Mouse (Mus musculus) hindbrain, embryonic 16.5 days (tissue): Measurements from ENCODE around the gene Pygo2. TPM values are rescaled to one million over a fixed set of nuclear protein-coding genes. Genes with fewer than 3 reads are reported as not detected.

Experiments used
- ATAC-seq: fragments of 200-750 bp; cut with Nextera tagmentation; 2 replicates; pipeline ENCODE4 v1.8.0; 2017; ENCODE audit warnings: moderate TSS enrichment, moderate library complexity
- H3K27ac ChIP-seq: fragments of 300-500 bp; sonication (generic); 2 replicates; pipeline ENCODE4 v1.5.1; 2014; ENCODE audit warnings: low read depth, mild to moderate bottlenecking, control low read depth, low read length, moderate library complexity
- H3K27me3 ChIP-seq: fragments of 300-500 bp; sonication (generic); replicated peaks from 2 replicates; pipeline ENCODE4 v1.6.1; 2014; ENCODE audit warnings: low read length; ENCODE audit not compliant: control insufficient read depth, insufficient read depth
- H3K36me3 ChIP-seq: fragments of 300-500 bp; sonication (generic); 2 replicates; pipeline ENCODE4 v1.6.1; 2014; ENCODE audit warnings: mild to moderate bottlenecking, low read length, moderate library complexity, mixed read lengths; ENCODE audit not compliant: control insufficient read depth, insufficient read depth
- H3K4me1 ChIP-seq: fragments of 300-500 bp; sonication (generic); 2 replicates; pipeline ENCODE4 v1.6.1; 2014; ENCODE audit warnings: low read depth, low read length; ENCODE audit not compliant: control insufficient read depth, insufficient read depth
- H3K4me2 ChIP-seq: fragments of 300-500 bp; sonication (generic); 2 replicates; pipeline ENCODE4 v1.6.1; 2014; ENCODE audit warnings: mild to moderate bottlenecking, low read length, control low read depth, moderate library complexity
- H3K4me3 ChIP-seq: fragments of 300-500 bp; sonication (generic); 2 replicates; pipeline ENCODE4 v1.5.1; 2014; ENCODE audit warnings: mild to moderate bottlenecking, low read length, control low read depth, moderate library complexity
- H3K9ac ChIP-seq: fragments of 300-500 bp; sonication (generic); 2 replicates; pipeline ENCODE4 v1.6.1; 2014; ENCODE audit warnings: low read depth, mild to moderate bottlenecking, control low read depth, low read length, moderate library complexity
- H3K9me3 ChIP-seq: fragments of 300-500 bp; sonication (generic); 2 replicates; pipeline ENCODE4 v1.6.1; 2014; ENCODE audit warnings: mild to moderate bottlenecking, low read length, moderate library complexity; ENCODE audit not compliant: control insufficient read depth
- WGBS: fragments of 180-500 bp; shearing (Covaris S2); extraction: QIAGEN DNeasy Blood & Tissue Kit; methylation state at CpG from one replicate; pipeline ENCODE4 v1.1.7; 2014; 5-methylcytosine and 5-hydroxymethylcytosine counted together
- polyA plus RNA-seq: library from polyadenylated mRNA; unstranded; fragments of >200 nt; fragmentation: Nextera tagmentation; extraction: Ambion mirVana; gene quantifications from 2 replicates; pipeline ENCODE4 v1.2.1, GENCODE M21; 2015

The Pygo2 gene
- polyA plus RNA-seq, 1 experiment from 2014 or later, result 34.1 TPM

DNA sequence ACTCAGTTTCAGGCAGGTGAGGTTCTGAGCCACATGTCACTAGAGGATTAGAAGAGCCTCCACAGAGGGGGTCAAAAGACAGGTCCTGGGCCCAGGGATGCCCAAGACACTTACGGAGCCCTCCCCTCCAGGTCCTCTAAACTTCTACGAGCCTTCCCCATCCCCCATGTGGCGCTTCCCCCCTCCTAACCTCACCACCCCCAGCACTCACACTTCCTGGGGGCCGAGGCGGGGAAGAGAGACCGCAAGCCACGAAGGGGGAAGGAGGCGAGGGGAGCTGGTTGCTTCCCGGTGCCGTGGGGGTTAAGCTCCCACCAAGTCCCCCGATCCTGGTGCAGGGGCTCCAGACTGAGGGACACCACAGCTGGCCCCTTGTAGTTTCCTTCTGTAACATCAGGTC, 44.6 kb upstream of the Pygo2 start:
- Histone ChIP-seq H3K4me1 (peaks cover 3% of the 10 kb centered on the region), H3K36me3 (no peaks in the 10 kb centered on the region), H3K27me3 (no peaks in the 10 kb centered on the region), H3K27ac (no peak overlapping the region), H3K9me3 (no peaks in the 10 kb centered on the region), H3K4me2 (no peak overlapping the region), H3K4me3 (no peak overlapping the region), H3K9ac (no peak overlapping the region)
- 56% methylated on average over 11 of the region's 11 CpGs for WGBS
- ATAC-seq, result no peak

DNA sequence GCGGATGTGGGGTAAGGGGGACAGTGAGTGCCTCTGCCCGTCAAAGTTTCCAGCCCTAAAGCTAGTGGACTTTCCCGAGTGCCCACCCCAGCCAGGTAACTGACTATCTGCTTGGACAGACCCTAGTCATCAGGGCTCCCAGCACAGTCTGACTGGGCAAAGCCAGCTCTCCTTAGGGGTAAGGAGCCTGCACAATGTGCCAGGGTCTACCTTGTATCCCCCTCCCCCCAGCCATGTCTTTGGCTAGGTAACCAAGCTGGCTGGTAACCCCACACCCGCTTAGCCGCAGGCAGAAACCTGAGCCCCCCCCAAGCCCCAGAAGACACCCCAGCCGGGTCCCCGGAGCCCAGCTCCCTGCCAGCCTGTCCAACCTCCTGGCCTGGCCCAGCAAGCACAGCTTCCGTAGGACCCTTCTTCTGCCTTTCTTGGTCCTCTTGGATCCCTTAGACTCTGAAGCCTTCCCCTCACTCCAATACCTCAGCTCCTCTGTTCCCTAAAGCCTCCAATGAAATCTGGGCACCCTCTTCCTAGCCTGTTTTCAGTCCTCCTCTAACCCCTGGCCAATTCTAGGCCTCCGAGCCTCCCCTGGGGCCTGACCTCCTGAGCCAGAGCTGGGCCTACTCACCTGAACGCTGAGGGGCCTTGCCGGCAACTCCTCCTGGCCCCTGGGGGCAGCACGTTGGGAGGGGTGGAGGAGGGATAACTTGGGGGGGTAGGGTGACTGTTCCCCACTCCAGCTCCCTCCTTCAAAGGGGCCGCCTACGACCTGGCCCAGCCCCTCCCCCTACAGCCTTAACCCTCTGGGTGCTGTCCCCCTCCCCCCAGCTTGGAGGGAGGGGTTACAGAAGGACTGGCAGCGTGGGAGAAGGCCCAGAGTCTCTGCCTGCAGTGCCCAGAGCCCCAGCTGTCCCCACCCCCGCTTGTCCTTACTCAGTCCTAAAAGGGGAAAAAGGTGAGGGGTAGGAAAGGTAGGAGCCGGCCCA, 43.3 kb upstream of the Pygo2 start:
- ATAC-seq, result no peak
- Histone ChIP-seq H3K4me1 (peaks cover 14% of the 10 kb centered on the region), H3K9ac (no peak overlapping the region), H3K9me3 (no peaks in the 10 kb centered on the region), H3K4me3 (no peak overlapping the region), H3K4me2 (no peak overlapping the region), H3K36me3 (no peaks in the 10 kb centered on the region), H3K27ac (no peak overlapping the region), H3K27me3 (no peaks in the 10 kb centered on the region)
- 60% methylated on average over 17 of the region's 17 CpGs for WGBS

DNA sequence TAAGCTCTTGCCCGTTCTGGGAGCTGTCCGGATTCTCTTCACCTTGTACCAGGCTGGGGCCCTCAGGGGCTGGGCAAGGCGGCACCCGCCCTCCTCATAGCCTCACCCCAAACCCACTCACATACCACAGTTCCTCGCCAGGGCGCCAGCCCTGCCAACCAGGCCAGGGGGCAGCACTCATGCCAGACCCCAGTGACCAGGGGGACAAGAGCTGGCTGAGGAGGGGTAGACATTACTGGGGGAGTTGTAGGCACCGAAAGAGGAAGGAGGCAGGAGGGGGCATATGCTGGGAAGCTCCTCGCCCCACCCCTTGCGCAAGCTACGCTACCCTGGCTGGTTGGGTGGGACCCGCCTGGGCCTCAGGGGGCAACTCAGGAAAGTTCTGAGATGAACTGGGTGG, 42.4 kb upstream of the Pygo2 start:
- H3K36me3 ChIP-seq, result no peaks in the 10 kb centered on the region
- H3K9me3 ChIP-seq, result no peaks in the 10 kb centered on the region
- peaks cover 23% of the 10 kb centered on the region for H3K4me1 ChIP-seq
- no peak for ATAC-seq
- no peak overlapping the region for H3K4me2 ChIP-seq
- 75% methylated on average over 11 of the region's 11 CpGs for WGBS
- H3K27ac ChIP-seq, result no peak overlapping the region
- no peaks in the 10 kb centered on the region for H3K27me3 ChIP-seq
- H3K4me3 ChIP-seq, result no peak overlapping the region
- H3K9ac ChIP-seq, result no peak overlapping the region; the same call in 1 of the 2 replicates

DNA sequence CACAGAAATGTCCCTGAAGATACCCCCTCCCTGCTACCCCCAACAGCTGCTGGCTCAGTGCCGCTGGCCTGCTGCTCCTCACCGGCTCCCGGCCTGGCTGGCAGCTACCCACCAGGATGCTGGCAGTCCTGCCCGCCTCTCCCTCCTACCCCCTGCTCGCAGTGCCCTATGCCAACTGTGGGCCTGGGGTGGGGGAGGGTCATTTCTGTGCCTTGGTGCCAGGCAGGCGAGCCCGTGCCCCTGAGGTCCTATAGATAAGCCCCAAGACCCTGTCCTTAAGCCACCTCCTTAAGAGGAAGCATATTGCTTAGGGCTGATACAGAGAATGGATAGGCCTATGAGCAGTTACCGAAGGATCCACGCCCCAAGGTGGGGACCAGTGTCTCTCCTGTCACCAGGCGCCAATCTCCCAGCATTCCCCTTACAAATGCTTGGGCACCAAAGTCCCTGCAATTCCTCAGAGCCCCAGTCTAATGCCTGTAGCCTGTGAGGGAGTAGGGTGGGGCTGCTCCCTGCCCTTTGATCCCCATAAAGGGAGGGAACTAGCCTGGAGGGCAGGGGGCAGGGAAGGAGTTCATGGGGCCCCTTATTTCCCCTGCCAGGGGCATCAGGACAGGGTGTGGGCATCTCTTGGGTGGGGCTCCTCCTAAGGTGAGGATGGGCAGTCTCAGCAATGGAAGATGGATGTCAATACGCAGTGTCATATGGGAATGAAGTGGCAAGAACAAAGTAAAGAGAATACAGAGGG, 41.7 kb upstream of the Pygo2 start:
- H3K4me3 ChIP-seq, result no peak overlapping the region
- no peaks in the 10 kb centered on the region for H3K36me3 ChIP-seq
- no peaks in the 10 kb centered on the region for H3K27me3 ChIP-seq
- no peak overlapping the region for H3K27ac ChIP-seq
- peak; percentile 40 for ATAC-seq
- H3K4me1 ChIP-seq, result peaks cover 27% of the 10 kb centered on the region
- 51% methylated on average over 11 of the region's 11 CpGs for WGBS
- no peak overlapping the region for H3K4me2 ChIP-seq
- H3K9ac ChIP-seq, result 0 out of 2 replicates have a peak overlapping the region, but pooled peaks have one; percentile 37
- no peaks in the 10 kb centered on the region for H3K9me3 ChIP-seq

DNA sequence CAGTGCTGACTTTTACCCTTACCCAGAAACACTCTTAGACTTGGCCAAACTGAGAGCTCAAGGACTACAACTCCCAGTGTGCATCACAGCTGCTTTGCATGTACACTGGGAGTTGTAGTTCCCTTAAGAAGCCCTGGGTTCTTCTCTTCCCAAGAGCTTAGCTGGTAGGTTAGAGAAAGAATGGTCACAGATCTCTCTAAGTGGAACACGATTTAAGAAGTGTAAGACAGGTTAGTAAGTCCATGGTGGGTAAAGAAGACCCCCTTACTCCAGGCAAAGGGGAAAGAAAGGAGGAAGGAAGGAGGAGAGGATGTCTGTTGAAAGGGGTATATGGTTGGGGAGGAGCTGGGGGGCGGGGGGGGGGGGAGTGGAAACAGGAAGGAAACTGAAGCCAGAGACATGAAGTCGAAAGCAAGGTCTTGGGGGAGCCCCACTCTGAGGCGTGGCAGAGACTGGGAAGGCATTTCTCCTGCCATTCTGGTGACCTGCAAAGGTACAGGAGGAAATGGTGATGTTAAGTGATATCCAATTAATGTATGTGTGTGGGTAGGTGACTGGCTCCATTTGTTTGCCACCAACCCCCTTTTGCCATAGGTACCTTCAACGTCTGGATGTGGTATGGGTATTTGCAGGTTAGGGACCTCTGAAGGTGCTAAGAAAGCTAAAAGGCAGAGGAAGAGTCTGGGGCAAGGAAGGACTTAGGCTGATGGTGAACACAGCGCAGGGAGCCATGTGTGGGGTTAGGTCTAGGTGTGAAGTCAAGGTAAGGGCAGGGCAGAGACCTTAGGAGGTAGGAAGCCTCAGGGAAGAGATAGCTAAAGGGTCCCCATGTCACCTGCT, 40.9 kb upstream of the Pygo2 start:
- no peaks in the 10 kb centered on the region for H3K36me3 ChIP-seq
- H3K4me1 ChIP-seq, result peaks cover 30% of the 10 kb centered on the region
- no peaks in the 10 kb centered on the region for H3K9me3 ChIP-seq
- no peak overlapping the region for H3K27ac ChIP-seq
- WGBS, result 71% methylated on average over 5 of the region's 6 CpGs
- peak; percentile 29; the same call in 1 of the 2 replicates for ATAC-seq
- no peak overlapping the region for H3K4me2 ChIP-seq
- H3K27me3 ChIP-seq, result no peaks in the 10 kb centered on the region
- H3K4me3 ChIP-seq, result no peak overlapping the region
- H3K9ac ChIP-seq, result no peak overlapping the region

DNA sequence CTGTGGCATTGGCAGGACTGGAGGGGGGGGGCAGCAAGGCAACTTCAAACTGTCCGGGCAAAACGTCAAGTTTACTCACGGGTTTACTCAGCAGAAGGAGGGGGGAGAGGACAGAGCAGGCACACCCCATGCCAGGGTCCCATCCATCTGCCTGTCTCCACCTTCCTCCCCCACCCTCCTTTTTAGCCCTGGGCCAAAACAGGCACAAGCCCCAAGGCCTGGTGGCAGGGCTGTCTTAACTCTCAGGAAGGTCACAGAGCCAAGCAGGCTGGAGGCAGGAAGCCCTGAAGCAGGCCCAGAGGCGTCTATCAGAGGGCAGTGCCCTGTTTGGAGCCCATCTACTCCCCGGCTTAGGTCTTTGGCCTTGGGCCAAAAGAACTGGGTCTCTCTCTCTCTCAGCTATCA, 39.9 kb upstream of the Pygo2 start:
- no peak for ATAC-seq
- Histone ChIP-seq H3K27ac (no peak overlapping the region), H3K4me3 (no peak overlapping the region), H3K9me3 (no peaks in the 10 kb centered on the region), H3K4me1 (peaks cover 39% of the 10 kb centered on the region), H3K4me2 (no peak overlapping the region), H3K36me3 (no peaks in the 10 kb centered on the region), H3K9ac (no peak overlapping the region), H3K27me3 (peaks cover 3% of the 10 kb centered on the region)
- 53% methylated on average over 5 of the region's 5 CpGs for WGBS

DNA sequence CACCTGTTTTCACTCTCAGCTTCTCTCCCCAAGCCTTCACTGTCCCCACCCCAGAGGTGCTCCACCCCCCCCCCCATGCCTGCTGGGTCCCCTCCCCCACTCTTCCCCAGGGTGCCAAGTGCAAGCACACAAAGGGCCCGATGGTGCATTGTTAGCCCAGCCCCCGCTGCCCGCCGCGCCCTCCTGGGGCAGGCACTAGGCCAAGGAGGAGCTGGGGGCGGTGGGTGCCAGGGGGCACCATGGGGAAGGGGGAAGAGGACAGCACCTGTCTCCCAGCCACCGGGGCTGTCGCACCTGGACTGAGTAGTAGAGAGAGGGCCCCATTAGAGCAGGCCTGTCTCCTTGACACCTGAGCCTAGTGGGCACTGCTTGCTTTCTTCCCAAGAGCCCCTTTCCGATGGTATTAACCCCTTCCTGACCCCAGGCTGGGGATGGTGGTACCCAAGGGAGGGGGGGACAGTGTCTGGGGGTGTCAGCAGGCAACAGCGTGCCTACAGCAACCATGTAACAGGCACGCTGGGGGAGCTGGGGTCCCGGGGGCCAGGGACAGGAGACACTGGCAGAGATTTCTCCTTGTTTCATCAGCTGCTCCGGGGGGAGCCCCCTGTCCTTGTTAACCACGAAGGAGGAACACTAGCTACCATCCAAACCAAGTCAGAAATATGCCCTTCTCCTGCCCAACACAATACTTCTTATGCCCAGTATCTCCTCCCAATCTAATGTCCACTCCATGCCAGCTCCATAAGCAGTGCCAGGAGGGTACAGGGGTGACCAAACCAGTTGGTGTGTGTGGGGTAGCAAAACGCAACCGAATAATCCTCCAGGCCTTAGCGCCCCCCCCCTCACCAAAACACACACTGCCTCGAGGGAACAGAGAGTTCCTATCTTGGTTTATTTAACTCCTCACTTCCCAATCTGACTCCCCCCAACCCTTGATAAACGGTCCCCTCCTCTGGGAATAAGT, 39.0 kb upstream of the Pygo2 start:
- H3K9ac ChIP-seq, result peak overlapping the region; percentile 53
- ATAC-seq, result no peak
- H3K4me3 ChIP-seq, result peak overlapping the region; percentile 45
- no peak overlapping the region for H3K27ac ChIP-seq
- H3K9me3 ChIP-seq, result no peaks in the 10 kb centered on the region
- H3K27me3 ChIP-seq, result peaks cover 12% of the 10 kb centered on the region
- H3K36me3 ChIP-seq, result no peaks in the 10 kb centered on the region
- peak overlapping the region; percentile 74 for H3K4me2 ChIP-seq
- 17% methylated on average over 19 of the region's 19 CpGs for WGBS
- H3K4me1 ChIP-seq, result peaks cover 47% of the 10 kb centered on the region
